Mouse (Mus musculus) forebrain, embryonic 14.5 days (tissue): ENCODE results near the gene Zfp740. TPM values are rescaled to one million over a fixed set of nuclear protein-coding genes. Genes with fewer than 3 reads are reported as not detected.

ENCODE experiments used
- ATAC-seq: fragments of 200-750 bp; cut with Nextera tagmentation; 2 replicates; pipeline ENCODE4 v1.8.0; 2017; ENCODE audit warnings: mild to moderate bottlenecking, moderate library complexity
- DNase-seq: peaks from one replicate; pipeline ENCODE4 v3.0.0-alpha.2; 2015; ENCODE audit warnings: low spot score
- H3K27ac ChIP-seq: fragments of 300-500 bp; sonication (generic); 2 replicates; pipeline ENCODE4 v1.5.1; 2014; ENCODE audit warnings: low read depth, mild to moderate bottlenecking, control low read depth, low read length, moderate library complexity
- H3K27me3 ChIP-seq: fragments of 300-500 bp; sonication (generic); replicated peaks from 2 replicates; pipeline ENCODE4 v1.6.1; 2014; ENCODE audit warnings: low read length, control low read depth, mixed read lengths; ENCODE audit not compliant: control insufficient read depth, insufficient read depth
- H3K36me3 ChIP-seq: fragments of 300-500 bp; sonication (generic); 2 replicates; pipeline ENCODE4 v1.6.1; 2014; ENCODE audit warnings: low read length, control low read depth; ENCODE audit not compliant: control insufficient read depth, insufficient read depth
- H3K4me1 ChIP-seq: fragments of 300-500 bp; sonication (generic); 2 replicates; pipeline ENCODE4 v1.6.1; 2014; ENCODE audit warnings: antibody characterized with exemption, low read length, control low read depth; ENCODE audit not compliant: control insufficient read depth, insufficient read depth
- H3K4me2 ChIP-seq: fragments of 300-500 bp; sonication (generic); 2 replicates; pipeline ENCODE4 v1.6.1; 2014; ENCODE audit warnings: mild to moderate bottlenecking, control low read depth, low read length
- H3K4me3 ChIP-seq: fragments of 300-500 bp; sonication (generic); 2 replicates; pipeline ENCODE4 v1.5.1; 2014; ENCODE audit warnings: low read depth, low read length, control low read depth
- H3K9ac ChIP-seq: fragments of 300-500 bp; sonication (generic); 2 replicates; pipeline ENCODE4 v1.6.1; 2014; ENCODE audit warnings: mild to moderate bottlenecking, low read length, control low read depth, moderate library complexity
- H3K9me3 ChIP-seq: fragments of 300-500 bp; sonication (generic); replicated peaks from 2 replicates; pipeline ENCODE4 v1.6.1; 2016; ENCODE audit warnings: low read length, control low read depth, mixed read lengths; ENCODE audit not compliant: control insufficient read depth
- WGBS: fragments of 180-500 bp; shearing (Covaris S2); extraction: QIAGEN DNeasy Blood & Tissue Kit; methylation state at CpG from one replicate; pipeline ENCODE4 v1.1.7; 2014; 5-methylcytosine and 5-hydroxymethylcytosine counted together
- polyA plus RNA-seq: library from polyadenylated mRNA; unstranded; fragments of >200 nt; fragmentation: Nextera tagmentation; extraction: Ambion mirVana; gene quantifications from 2 replicates; pipeline ENCODE4 v1.2.1, GENCODE M21; 2014

The Zfp740 gene
- polyA plus RNA-seq, 1 experiment from 2014 or later, result 52.1 TPM

GRCm38 (mm10) chr15:102247252-102248130 is 44.4 kb downstream of the Zfp740 start:
- H3K27me3 ChIP-seq, result peaks cover 42% of the 10 kb centered on the region
- ATAC-seq (peak; percentile 45), DNase-seq (peak; percentile 50)
- H3K36me3 ChIP-seq, result no peaks in the 10 kb centered on the region
- H3K4me3 ChIP-seq, result peak overlapping the region; percentile 52
- WGBS, result under 1% methylated on average over 59 of the region's 65 CpGs
- H3K27ac ChIP-seq, result peak overlapping the region; percentile 83; the same call in 1 of the 2 replicates
- peaks cover 15% of the 10 kb centered on the region for H3K4me1 ChIP-seq
- H3K9ac ChIP-seq, result peak overlapping the region; percentile 64
- H3K9me3 ChIP-seq, result no peaks in the 10 kb centered on the region
- H3K4me2 ChIP-seq, result peak overlapping the region; percentile 96

DNA sequence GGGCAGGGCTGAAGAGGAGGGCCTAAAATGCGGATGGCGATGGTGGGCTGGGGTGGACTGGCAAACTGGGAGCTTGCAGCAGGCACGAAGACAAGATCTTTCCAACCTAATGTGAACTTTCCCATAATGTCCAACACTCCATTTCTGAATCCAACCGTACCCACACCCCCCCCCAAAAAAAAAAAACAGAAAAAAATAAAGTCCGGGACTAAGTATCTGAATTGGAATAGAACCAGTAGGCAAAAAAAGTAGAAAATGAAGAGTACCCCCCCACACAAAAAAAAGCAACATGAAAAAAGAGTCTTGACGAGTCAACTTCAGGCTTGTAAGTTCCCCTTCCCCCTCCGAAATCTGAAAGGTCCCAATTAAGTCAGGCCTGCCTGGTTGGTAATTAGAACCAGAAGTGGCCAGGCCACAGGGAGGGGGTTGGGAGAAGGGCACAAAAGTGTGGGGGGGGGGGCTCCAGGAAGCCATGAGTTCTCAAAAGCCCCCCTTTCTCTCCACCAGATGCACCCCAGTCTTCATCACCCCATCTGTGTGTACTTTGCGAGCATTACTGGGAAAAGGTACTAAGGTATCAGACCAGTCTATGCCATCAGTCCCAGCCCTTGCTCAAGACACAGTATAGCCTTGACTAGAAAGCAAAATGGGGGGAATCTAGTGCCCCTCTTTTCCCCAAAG is 45.2 kb downstream of the Zfp740 start:
- ATAC-seq (no peak), DNase-seq (peak; percentile 25)
- peak overlapping the region; percentile 96 for H3K4me2 ChIP-seq
- peak overlapping the region; percentile 64 for H3K9ac ChIP-seq
- no peaks in the 10 kb centered on the region for H3K9me3 ChIP-seq
- H3K27me3 ChIP-seq, result peaks cover 34% of the 10 kb centered on the region
- 8% methylated on average over 8 of the region's 8 CpGs for WGBS
- peaks cover 13% of the 10 kb centered on the region for H3K4me1 ChIP-seq
- H3K36me3 ChIP-seq, result no peaks in the 10 kb centered on the region
- no peak overlapping the region for H3K27ac ChIP-seq
- H3K4me3 ChIP-seq, result peak overlapping the region; percentile 52

- H3K27me3 ChIP-seq, result peaks cover 29% of the 10 kb centered on the region
Measured at GRCm38 (mm10) chr15:102248812-102249191, 45.8 kb downstream of the Zfp740 start.

DNA sequence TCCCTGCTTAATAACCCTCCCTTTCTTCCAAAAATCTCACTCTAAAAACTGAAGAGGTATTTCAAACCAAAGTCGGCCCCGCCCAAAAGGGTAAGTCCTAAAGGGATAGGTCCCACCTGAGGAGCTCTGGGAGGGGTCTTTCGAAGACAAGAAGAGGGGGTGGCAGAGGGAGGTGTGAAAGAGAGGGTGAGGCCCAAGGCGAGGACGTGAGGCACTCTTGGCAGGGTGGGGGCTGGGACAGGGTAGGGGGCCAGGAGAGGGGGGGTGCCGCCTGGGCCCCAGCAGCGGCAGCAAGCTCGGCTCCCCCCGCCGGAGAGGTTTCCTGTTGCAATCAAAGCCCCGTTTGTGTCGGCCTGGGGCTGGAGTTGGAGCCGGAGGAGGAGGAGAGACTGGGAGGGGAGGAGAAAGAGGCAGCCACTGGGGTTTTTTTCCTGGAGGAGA is 46.2 kb downstream of the Zfp740 start:
- H3K9me3 ChIP-seq, result no peaks in the 10 kb centered on the region
- H3K4me3 ChIP-seq, result no peak overlapping the region
- peaks cover 24% of the 10 kb centered on the region for H3K27me3 ChIP-seq
- DNase-seq (no peak), ATAC-seq (no peak)
- no peaks in the 10 kb centered on the region for H3K36me3 ChIP-seq
- H3K9ac ChIP-seq, result peak overlapping the region; percentile 37; the same call in 1 of the 2 replicates
- H3K27ac ChIP-seq, result 0 out of 2 replicates have a peak overlapping the region, but pooled peaks have one; percentile 9
- 5% methylated on average over 12 of the region's 13 CpGs for WGBS
- H3K4me1 ChIP-seq, result peaks cover 13% of the 10 kb centered on the region
- peak overlapping the region; percentile 14; the same call in 1 of the 2 replicates for H3K4me2 ChIP-seq

More at GRCm38 (mm10) chr15:102248812-102249191, 45.8 kb downstream of the Zfp740 start:
- 8% methylated on average over 3 of the region's 3 CpGs for WGBS
- ATAC-seq (no peak), DNase-seq (no peak)
- H3K9me3 ChIP-seq, result no peaks in the 10 kb centered on the region
- H3K27ac ChIP-seq, result no peak overlapping the region
- H3K9ac ChIP-seq, result no peak overlapping the region; the same call in 1 of the 2 replicates
- H3K4me2 ChIP-seq, result no peak overlapping the region
- no peaks in the 10 kb centered on the region for H3K36me3 ChIP-seq
- peaks cover 13% of the 10 kb centered on the region for H3K4me1 ChIP-seq
- no peak overlapping the region for H3K4me3 ChIP-seq

DNA sequence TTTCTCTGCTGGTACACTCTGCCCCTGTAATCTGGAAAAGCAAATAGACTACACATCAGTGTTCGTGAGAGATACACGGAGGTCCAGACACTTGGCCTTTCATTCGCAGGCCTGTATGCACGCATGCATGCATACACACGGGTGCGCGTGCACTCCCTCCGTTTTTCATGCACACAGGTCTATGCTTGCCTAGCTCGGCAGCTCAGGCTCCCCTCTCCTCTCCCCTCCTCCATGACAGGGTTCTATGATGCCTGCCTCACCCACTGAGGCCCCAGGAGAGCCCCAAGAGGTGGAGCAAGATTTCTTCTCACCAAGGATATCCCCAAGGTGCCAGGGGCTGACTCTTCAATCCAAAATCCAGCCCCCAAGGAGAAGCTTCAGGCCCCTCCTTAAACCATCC is 46.9 kb downstream of the Zfp740 start:
- 60% methylated on average over 9 of the region's 9 CpGs for WGBS
- Histone ChIP-seq H3K27me3 (peaks cover 18% of the 10 kb centered on the region; the same call in 1 of the 2 replicates), H3K9ac (no peak overlapping the region), H3K36me3 (no peaks in the 10 kb centered on the region), H3K4me2 (no peak overlapping the region), H3K4me3 (no peak overlapping the region), H3K27ac (no peak overlapping the region), H3K9me3 (no peaks in the 10 kb centered on the region), H3K4me1 (peaks cover 13% of the 10 kb centered on the region)
- DNase-seq (no peak), ATAC-seq (no peak)

GRCm38 (mm10) chr15:102250521-102250920 is 47.5 kb downstream of the Zfp740 start:
- peaks cover 12% of the 10 kb centered on the region; the same call in 1 of the 2 replicates for H3K27me3 ChIP-seq
- 64% methylated on average over 5 of the region's 5 CpGs for whole genome bisulfite sequencing
- no peak overlapping the region for H3K4me2 ChIP-seq
- H3K27ac ChIP-seq, result no peak overlapping the region
- no peaks in the 10 kb centered on the region for H3K9me3 ChIP-seq
- no peak overlapping the region for H3K9ac ChIP-seq
- H3K36me3 ChIP-seq, result no peaks in the 10 kb centered on the region
- no peak overlapping the region for H3K4me3 ChIP-seq
- peaks cover 10% of the 10 kb centered on the region for H3K4me1 ChIP-seq
- DNase-seq (no peak), ATAC-seq (no peak)

GRCm38 (mm10) chr15:102255547-102256255 is 52.7 kb downstream of the Zfp740 start:
- Histone ChIP-seq H3K9me3 (no peaks in the 10 kb centered on the region), H3K27ac (no peak overlapping the region), H3K27me3 (peaks cover 18% of the 10 kb centered on the region), H3K4me2 (no peak overlapping the region), H3K4me1 (peaks cover 12% of the 10 kb centered on the region), H3K4me3 (no peak overlapping the region), H3K9ac (no peak overlapping the region), H3K36me3 (no peaks in the 10 kb centered on the region)
- 44% methylated on average over 14 of the region's 14 CpGs for WGBS
- DNase-seq, result no peak
- no peak for ATAC-seq

GRCm38 (mm10) chr15:102256431-102257201 is 53.6 kb downstream of the Zfp740 start:
- peak; percentile 2; the same call in 1 of the 2 replicates for ATAC-seq
- DNase-seq, result no peak
- peaks cover 18% of the 10 kb centered on the region for H3K27me3 ChIP-seq

More at GRCm38 (mm10) chr15:102256431-102257201, 53.6 kb downstream of the Zfp740 start:
- Histone ChIP-seq H3K4me3 (peak overlapping the region; percentile 48), H3K4me1 (peaks cover 12% of the 10 kb centered on the region), H3K4me2 (peak overlapping the region; percentile 96), H3K9ac (peak overlapping the region; percentile 60), H3K27ac (no peak overlapping the region), H3K36me3 (no peaks in the 10 kb centered on the region), H3K9me3 (no peaks in the 10 kb centered on the region)
- WGBS, result 7% methylated on average over 22 of the region's 22 CpGs
